Mouse (Mus musculus): ENCODE measurements at regions not wholly inside any gene's neighbourhood (a gene's known extent, or its start where the extent isn't known, plus 50 kb on each side); places are given as distances from the start of the nearest gene placed in this dataset.

DNA sequence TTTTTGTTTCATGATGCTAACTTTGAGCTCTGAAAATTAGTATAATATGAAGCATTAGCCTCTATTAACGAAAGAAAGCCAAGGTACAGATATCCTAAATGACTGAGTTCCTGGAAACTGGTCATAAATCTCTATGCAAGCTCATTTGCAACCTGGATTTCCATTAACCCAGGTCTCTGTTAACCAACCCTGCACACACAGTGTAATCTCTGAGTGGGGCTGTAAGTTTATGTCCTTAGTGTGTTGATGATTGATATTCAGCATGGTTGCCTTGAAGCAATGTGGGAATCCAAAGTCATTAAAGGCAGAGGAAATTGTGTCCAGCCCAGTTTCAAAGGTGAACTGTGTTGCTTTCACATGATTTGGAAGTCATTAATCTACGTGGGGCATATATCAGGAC is 225.9 kb upstream of the Lcorl start:
- Histone ChIP-seq H3K27me3 (no peaks in the 10 kb centered on the region), H3K4me2 (replicated peaks) (no peak overlapping the region), H3K36me3 (no peaks in the 10 kb centered on the region), H3K9ac (replicated peaks) (no peak overlapping the region), H3K4me1 (replicated peaks) (no peaks in the 10 kb centered on the region), H3K27ac (no peak overlapping the region), H3K4me3 (replicated peaks) (no peak overlapping the region), H3K9me3 (no peaks in the 10 kb centered on the region)
- no peak for ATAC-seq
- WGBS = 84% methylated on average over 2 of the region's 2 CpGs

DNA sequence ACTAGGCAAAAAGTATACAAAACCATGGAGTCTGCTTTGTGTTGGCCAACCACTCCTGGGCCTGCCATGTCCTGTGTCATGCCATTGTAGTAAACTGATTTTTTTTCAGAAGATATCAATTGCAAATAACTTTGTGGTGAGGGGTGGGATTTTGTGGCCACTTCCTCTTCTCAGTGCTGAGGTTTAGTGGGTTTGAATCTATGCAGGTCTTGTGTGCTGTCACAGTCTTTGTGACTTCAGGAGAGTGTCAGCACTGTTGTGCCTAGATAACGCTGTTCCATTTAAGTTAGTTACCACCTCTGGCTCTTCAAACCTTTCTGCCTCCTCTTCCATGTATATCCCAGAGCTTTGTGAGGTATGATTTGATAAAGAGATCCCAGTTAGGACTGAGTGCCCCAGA is 216.3 kb upstream of the Lcorl start:
- ATAC-seq = no peak
- Histone ChIP-seq H3K4me3 (replicated peaks) (no peak overlapping the region), H3K4me2 (replicated peaks) (no peak overlapping the region), H3K9ac (replicated peaks) (no peak overlapping the region), H3K27me3 (no peaks in the 10 kb centered on the region), H3K9me3 (no peaks in the 10 kb centered on the region), H3K4me1 (replicated peaks) (no peaks in the 10 kb centered on the region), H3K36me3 (no peaks in the 10 kb centered on the region), H3K27ac (no peak overlapping the region)
- 97% methylated on average over 1 of the region's 1 CpGs for WGBS

DNA sequence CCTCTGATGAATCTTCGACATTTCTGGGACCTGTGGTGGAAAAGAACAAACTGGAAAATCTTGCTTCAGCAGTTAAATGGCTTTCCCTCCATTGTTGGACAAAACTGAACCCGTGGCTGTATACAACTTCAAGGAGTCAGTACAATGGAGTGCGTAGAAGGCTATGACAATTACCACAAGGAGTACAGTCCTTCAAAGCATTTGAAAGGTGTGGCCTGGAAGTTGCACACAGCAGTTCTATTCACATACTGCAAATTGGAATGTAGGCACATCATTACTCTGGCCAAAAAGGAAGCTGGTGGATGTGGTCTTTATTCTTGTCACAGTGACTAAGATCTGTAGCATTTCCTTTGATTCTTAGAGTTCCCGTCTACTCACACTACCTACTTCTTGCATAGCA is 215.7 kb upstream of the Lcorl start:
- WGBS = 66% methylated on average over 4 of the region's 4 CpGs
- ATAC-seq = no peak

DNA sequence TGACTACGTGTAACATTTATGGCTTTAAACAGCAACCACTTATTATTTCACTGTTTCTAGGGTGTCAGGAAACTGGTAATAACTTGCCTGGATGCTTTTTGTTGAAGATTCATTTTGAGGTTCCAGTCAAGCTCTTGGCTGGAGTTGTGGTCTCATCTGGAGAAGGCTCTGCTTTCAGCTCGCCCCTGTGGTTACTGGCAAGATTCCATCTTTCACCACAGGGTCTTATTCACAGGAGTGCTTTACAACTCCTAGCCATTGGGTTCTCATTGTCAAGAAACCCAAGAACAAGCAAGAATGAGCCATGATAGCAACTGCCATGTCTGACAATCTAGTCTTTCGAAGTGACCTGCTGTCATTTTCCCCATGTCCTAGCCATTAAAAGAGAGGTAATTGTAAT is 202.5 kb upstream of the Lcorl start:
- H3K4me1 ChIP-seq (replicated peaks) = no peaks in the 10 kb centered on the region
- no peaks in the 10 kb centered on the region for H3K36me3 ChIP-seq
- H3K9ac ChIP-seq (replicated peaks) = no peak overlapping the region
- no peak overlapping the region for H3K4me2 ChIP-seq (replicated peaks)
- WGBS = 92% methylated on average over 3 of the region's 3 CpGs
- no peak for ATAC-seq
- no peaks in the 10 kb centered on the region for H3K27me3 ChIP-seq
- H3K4me3 ChIP-seq (replicated peaks) = no peak overlapping the region
- H3K9me3 ChIP-seq = no peaks in the 10 kb centered on the region
- no peak overlapping the region for H3K27ac ChIP-seq

More for the DNA sequence above, 215.7 kb upstream of the Lcorl start:
- Histone ChIP-seq H3K27ac (no peak overlapping the region), H3K27me3 (no peaks in the 10 kb centered on the region), H3K9ac (replicated peaks) (no peak overlapping the region), H3K36me3 (no peaks in the 10 kb centered on the region), H3K4me2 (replicated peaks) (no peak overlapping the region), H3K4me3 (replicated peaks) (no peak overlapping the region), H3K9me3 (no peaks in the 10 kb centered on the region), H3K4me1 (replicated peaks) (no peaks in the 10 kb centered on the region)

DNA sequence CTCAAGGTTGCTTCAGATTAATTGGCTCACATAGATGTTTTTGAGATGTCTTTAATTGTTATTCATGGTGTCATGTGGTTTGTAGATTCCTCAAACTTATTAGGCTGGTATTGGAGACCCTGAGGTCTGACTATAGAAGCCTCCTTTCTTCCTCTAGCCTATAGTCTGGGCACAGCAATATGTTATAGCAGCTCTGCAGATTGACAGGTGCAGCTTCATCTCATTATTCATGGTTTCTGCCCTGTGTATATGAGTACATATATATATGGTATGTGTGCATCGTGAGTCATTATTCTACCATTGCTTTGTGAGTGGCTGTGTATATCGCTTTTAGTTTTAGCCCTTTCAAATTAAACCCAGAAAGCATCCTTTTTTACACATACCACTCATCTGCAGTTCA is 197.4 kb upstream of the Lcorl start:
- Histone ChIP-seq H3K4me1 (replicated peaks) (peaks cover 11% of the 10 kb centered on the region; the same call in 1 of the 2 replicates), H3K27me3 (no peaks in the 10 kb centered on the region), H3K4me3 (replicated peaks) (no peak overlapping the region), H3K9me3 (no peaks in the 10 kb centered on the region), H3K4me2 (replicated peaks) (no peak overlapping the region), H3K36me3 (no peaks in the 10 kb centered on the region), H3K27ac (0 out of 2 replicates have a peak overlapping the region, but pooled peaks have one; percentile 41), H3K9ac (replicated peaks) (no peak overlapping the region)
- ATAC-seq = 0 out of 2 replicates have a peak, but pooled peaks have one; percentile 53
- 93% methylated on average over 2 of the region's 2 CpGs for WGBS

DNA sequence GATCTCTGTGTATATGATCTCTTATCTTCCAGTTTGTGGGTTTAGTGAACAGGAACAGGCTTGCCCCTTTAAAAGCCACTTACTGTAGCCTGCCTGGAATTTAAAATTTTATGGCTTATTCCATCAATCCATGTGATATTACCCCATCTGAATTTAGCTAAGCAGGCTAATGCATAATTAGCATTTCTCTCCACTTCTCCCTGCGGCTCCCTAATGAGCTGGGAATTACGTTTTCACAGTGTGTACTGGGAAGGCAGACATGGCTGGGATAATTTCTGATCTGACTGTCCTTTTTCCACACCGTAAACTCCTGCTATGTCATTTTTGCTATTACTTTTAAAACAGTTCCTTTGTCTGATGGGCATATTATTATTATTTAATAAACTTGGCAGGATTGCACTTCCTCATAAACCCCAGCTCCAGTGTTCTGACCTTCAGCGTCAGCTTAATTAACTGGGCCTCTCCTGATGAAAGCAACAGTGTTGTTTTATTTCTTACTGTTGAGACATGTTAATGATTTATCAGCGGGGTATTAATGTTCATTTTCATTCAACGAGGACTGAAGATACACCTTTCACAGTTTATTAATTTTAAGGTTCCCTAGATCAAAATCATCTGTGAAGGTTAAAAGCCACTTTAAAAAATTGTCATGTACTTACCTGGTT is 185.4 kb upstream of the Lcorl start:
- H3K9ac ChIP-seq (replicated peaks) = no peak overlapping the region; the same call in 1 of the 2 replicates
- H3K36me3 ChIP-seq = no peaks in the 10 kb centered on the region
- H3K9me3 ChIP-seq = no peaks in the 10 kb centered on the region
- H3K27me3 ChIP-seq = no peaks in the 10 kb centered on the region
- no peak overlapping the region for H3K4me2 ChIP-seq (replicated peaks)
- H3K4me3 ChIP-seq (replicated peaks) = no peak overlapping the region
- H3K4me1 ChIP-seq (replicated peaks) = peaks cover 7% of the 10 kb centered on the region
- WGBS = 68% methylated on average over 6 of the region's 6 CpGs
- no peak overlapping the region for H3K27ac ChIP-seq
- ATAC-seq = peak; percentile 68; the same call in 1 of the 2 replicates

DNA sequence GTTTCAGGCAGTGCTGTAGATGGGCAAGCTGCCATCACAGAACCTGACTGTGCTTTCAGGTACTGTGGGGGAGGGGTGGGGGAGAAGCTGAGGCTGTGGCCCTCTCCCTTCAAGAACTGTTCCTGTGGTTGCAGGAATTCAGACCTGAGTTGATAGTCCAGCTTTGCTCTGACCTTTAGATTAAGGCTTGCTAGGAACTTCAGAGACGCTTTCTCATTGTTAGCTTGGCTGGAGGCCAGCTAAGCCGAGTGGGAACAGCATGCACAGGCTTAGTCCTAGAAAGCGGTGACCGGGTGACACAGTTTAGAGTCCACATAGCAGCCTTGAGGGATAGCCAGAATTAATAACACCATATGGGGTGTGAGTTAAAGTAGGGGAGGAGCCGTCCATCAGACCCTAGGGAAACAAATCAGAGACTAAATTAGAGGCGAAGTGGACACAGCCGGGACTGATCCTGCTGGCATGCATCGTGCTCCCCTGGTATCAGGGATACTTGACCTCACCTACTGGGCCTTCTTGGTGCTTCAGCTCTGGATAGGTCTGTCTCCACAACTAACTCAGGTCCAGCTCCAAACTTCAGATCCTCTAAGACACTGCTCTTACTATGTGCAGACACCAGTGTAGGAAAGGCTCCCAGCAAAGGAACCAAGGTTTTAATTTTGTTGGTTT is 175.7 kb upstream of the Lcorl start:
- peaks cover 6% of the 10 kb centered on the region for H3K4me1 ChIP-seq (replicated peaks)
- no peaks in the 10 kb centered on the region for H3K27me3 ChIP-seq
- H3K27ac ChIP-seq = no peak overlapping the region
- H3K9me3 ChIP-seq = no peaks in the 10 kb centered on the region
- no peaks in the 10 kb centered on the region for H3K36me3 ChIP-seq
- WGBS = 48% methylated on average over 8 of the region's 8 CpGs
- peak; percentile 89 for ATAC-seq
- H3K4me3 ChIP-seq (replicated peaks) = no peak overlapping the region
- H3K9ac ChIP-seq (replicated peaks) = no peak overlapping the region
- no peak overlapping the region for H3K4me2 ChIP-seq (replicated peaks)

DNA sequence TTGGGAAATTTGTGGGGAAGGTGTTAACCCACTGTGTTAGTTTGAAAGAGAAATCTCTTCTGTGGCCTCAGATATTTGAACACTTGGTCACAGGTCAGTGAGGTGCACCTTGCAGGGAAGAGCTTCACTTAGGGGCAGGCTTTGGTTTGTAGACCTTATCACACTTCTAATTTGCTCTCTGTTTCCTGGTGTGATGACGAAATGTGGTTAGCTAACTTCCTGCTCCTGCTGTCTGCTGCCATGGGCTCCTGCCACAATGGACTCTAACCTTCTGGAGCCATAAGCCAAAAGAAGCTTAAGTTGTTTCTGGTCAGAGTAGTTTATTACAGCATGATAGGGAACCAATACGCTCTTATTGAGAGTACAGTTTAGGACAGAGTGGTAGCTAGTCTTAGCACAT is 174.8 kb upstream of the Lcorl start:
- WGBS = 88% methylated on average over 2 of the region's 2 CpGs
- ATAC-seq = no peak
- H3K4me3 ChIP-seq (replicated peaks) = no peak overlapping the region
- no peak overlapping the region for H3K4me2 ChIP-seq (replicated peaks)
- peaks cover 6% of the 10 kb centered on the region for H3K4me1 ChIP-seq (replicated peaks)
- H3K9ac ChIP-seq (replicated peaks) = no peak overlapping the region
- H3K9me3 ChIP-seq = no peaks in the 10 kb centered on the region
- H3K36me3 ChIP-seq = no peaks in the 10 kb centered on the region
- H3K27ac ChIP-seq = no peak overlapping the region
- H3K27me3 ChIP-seq = no peaks in the 10 kb centered on the region

DNA sequence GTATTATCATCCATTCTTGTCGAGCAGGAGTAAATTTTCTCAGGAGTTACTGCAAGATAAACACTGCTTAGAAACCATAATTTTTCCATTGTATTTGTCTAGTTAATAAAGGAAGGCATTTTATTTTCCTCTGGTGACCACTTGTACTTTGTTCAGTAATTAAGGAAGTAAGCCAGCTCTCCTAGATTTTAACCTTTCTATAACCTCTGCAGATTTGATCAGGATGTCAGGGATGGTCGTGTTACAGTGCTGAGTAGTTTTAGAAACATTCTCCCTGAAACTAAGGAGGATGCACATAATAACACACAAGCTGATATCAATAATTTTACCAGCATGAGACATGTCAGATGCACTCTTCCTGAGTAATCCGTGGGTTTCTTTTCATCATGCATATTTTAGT is 166.7 kb upstream of the Lcorl start:
- Histone ChIP-seq H3K36me3 (no peaks in the 10 kb centered on the region), H3K9me3 (no peaks in the 10 kb centered on the region), H3K4me1 (replicated peaks) (0 out of 2 replicates have a peak, but pooled peaks cover 3% of the 10 kb centered on the region), H3K27me3 (no peaks in the 10 kb centered on the region), H3K9ac (replicated peaks) (no peak overlapping the region), H3K4me2 (replicated peaks) (no peak overlapping the region), H3K4me3 (replicated peaks) (no peak overlapping the region), H3K27ac (no peak overlapping the region)
- 58% methylated on average over 3 of the region's 3 CpGs for WGBS
- ATAC-seq = no peak

DNA sequence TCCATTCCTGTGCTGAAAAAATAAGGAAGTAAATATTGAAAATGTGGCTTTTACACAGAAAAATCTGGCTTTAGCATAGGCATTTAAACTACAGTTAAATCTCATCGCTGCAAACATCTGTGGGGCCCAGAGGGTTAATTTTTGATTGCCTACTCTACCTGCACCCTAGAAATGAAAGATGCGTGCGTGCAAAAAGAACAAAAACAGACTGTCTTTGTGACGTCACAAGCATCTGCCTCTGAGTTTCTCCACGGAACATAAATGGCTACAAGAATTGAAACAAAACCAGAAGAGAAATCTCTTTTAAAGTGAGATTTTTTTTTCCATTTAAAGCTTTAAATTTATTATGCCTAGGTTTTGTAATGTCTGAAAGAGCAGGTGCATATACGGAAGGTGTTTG is 166.0 kb upstream of the Lcorl start:
- 0 out of 2 replicates have a peak, but pooled peaks cover 3% of the 10 kb centered on the region for H3K4me1 ChIP-seq (replicated peaks)
- no peak overlapping the region for H3K27ac ChIP-seq
- no peaks in the 10 kb centered on the region for H3K9me3 ChIP-seq
- no peaks in the 10 kb centered on the region for H3K27me3 ChIP-seq
- no peak overlapping the region for H3K4me2 ChIP-seq (replicated peaks)
- no peak overlapping the region for H3K9ac ChIP-seq (replicated peaks)
- 61% methylated on average over 6 of the region's 6 CpGs for WGBS
- H3K36me3 ChIP-seq = no peaks in the 10 kb centered on the region
- ATAC-seq = no peak
- no peak overlapping the region for H3K4me3 ChIP-seq (replicated peaks)

DNA sequence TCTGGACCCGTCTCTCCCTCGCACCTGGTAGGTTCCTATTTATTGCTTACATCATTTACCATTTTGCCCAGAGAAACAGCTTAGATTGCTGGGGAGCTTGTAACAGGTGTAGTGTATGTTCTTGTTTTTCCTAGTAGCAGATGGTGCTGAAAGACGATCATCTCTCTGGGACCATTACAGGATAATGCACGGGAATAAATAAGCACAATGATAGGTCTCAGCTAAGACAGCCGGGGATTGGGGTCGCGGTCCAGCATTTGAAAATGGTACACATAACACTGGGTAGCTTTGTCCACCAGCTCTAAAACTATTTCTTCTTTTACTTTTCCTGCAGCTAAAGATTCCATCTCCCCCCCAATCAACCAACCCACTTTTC is 164.6 kb upstream of the Lcorl start:
- Histone ChIP-seq H3K4me3 (replicated peaks) (no peak overlapping the region), H3K27me3 (no peaks in the 10 kb centered on the region), H3K27ac (no peak overlapping the region), H3K36me3 (no peaks in the 10 kb centered on the region), H3K4me1 (replicated peaks) (0 out of 2 replicates have a peak, but pooled peaks cover 3% of the 10 kb centered on the region), H3K9ac (replicated peaks) (no peak overlapping the region), H3K4me2 (replicated peaks) (no peak overlapping the region), H3K9me3 (no peaks in the 10 kb centered on the region)
- WGBS = 67% methylated on average over 7 of the region's 7 CpGs
- ATAC-seq = no peak

DNA sequence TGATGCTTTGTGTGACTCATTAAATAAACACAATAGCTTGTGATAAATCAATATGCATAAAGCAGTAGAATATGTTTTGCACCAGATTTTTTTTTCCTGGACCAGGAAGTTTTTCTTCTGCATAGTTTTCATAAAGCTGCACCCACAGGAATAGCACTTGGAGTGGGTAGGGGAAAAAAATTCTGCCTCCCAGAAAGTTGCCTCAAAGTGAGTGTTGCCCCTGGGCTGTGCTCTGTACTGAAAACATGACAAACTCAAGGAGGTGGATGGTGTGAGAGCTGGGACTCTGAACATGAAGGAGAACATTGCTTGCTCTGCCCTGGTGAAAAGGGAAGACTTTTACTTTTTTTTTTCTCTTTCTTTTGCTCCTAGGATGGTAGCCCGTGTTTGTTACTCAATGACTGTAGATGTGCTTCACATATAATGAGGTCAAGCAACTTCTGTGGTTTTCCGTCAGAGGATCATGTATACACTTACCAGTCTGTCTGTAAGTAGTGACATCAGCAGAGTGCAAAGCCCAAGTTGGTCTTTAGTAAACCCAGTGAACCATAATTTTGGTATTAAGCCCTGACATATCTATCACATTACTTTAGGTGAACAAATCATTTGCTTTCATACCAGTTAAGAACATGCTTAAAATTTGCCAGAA is 164.1 kb upstream of the Lcorl start:
- H3K4me3 ChIP-seq (replicated peaks) = no peak overlapping the region
- H3K27ac ChIP-seq = no peak overlapping the region
- 0 out of 2 replicates have a peak, but pooled peaks cover 3% of the 10 kb centered on the region for H3K4me1 ChIP-seq (replicated peaks)
- WGBS = 82% methylated on average over 2 of the region's 2 CpGs
- H3K9ac ChIP-seq (replicated peaks) = no peak overlapping the region
- no peaks in the 10 kb centered on the region for H3K36me3 ChIP-seq
- no peak overlapping the region for H3K4me2 ChIP-seq (replicated peaks)
- ATAC-seq = no peak
- H3K9me3 ChIP-seq = no peaks in the 10 kb centered on the region
- no peaks in the 10 kb centered on the region for H3K27me3 ChIP-seq

All from midbrain, embryonic 13.5 days (tissue).